Mouse (Mus musculus) megakaryocyte, embryonic 14.5 days (primary cell): ENCODE measurements around the gene Dpp7.

ENCODE experiments used
- FLI1 ChIP-seq: IDR thresholded peaks from 2 replicates; pipeline ENCODE4 v1.6.1; 2012; ENCODE audit warnings: low read length, inconsistent platforms, mixed read lengths
- GATA1 ChIP-seq: IDR thresholded peaks from 3 replicates; pipeline ENCODE4 v1.6.1; 2012; ENCODE audit warnings: mixed read lengths, low read length, inconsistent platforms, borderline replicate concordance

- TF ChIP-seq GATA1 (no peak), FLI1 (no peak)
Observed at GRCm38 (mm10) chr2:25310180-25310579, 46.0 kb downstream of the Dpp7 start.
